Mouse (Mus musculus): ENCODE measurements around the gene Tmem150c. TPM values are rescaled to one million over a fixed set of nuclear protein-coding genes. Genes with fewer than 3 reads are reported as not detected.

The Tmem150c gene
- total and polyA plus RNA-seq, 2 experiments: 0.07 TPM; not detected in 1

DNA sequence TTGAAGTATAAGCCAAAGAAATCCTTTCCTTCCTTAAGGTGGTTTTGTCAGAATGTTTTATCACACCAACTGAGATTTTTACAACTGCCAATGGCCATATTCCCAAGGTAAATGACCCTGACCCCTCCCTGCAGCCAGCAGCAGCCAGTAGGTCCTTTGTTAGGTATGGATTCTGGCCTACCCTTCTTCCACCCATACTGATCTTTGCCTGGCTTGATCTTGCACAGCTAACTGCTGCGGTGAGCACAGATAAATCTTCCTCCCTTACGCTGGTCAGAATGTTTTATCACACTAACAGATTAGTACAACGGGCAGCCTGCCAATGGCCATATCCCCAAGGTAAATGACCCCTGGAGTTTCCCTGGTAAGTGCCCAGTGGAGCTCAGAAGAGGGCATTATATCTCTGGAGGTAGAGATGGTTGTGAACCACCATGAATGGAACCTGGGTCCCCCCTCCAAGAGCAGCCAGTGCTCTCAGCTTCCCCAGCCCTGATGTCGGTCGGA lies 103.7 kb downstream of the Tmem150c start:
- Histone ChIP-seq H3K4me3 (ENCODE audit: insufficient read depth, low read depth, low read length) (no peak overlapping the region), H3K79me2 (ENCODE audit: control insufficient read depth, insufficient read depth, low read length) (no peaks in the 10 kb centered on the region; the same call in 1 of the 2 replicates), H3K27me3 (ENCODE audit: control insufficient read depth, insufficient read depth, low read length) (no peaks in the 10 kb centered on the region), H3K9ac (ENCODE audit: low read depth, low read length) (no peak overlapping the region), H3K27ac (replicated peaks; ENCODE audit: insufficient read depth, low read depth, low read length) (no peak overlapping the region), H3K36me3 (ENCODE audit: control insufficient read depth, insufficient read depth, low read length) (no peaks in the 10 kb centered on the region), H3K4me1 (ENCODE audit: control insufficient read depth, insufficient read depth, low read length) (no peaks in the 10 kb centered on the region)
- 44% methylated on average over 5 of the region's 5 CpGs for WGBS
- DNase-seq (ENCODE audit: extremely low read depth, low read depth, low spot score): peak; percentile 64
- TF ChIP-seq CTCF (IDR thresholded peaks at IDR 0.05; ENCODE audit: low read depth, low read length): no peak

- no peak for TF ChIP-seq POLR2A (IDR thresholded peaks at IDR 0.05; ENCODE audit: extremely low read depth, insufficient read depth, low read length)
- TF ChIP-seq CTCF (IDR thresholded peaks at IDR 0.05; ENCODE audit: low read depth, low read length): no peak
- Histone ChIP-seq H3K79me2 (ENCODE audit: control insufficient read depth, insufficient read depth, low read length) (peaks cover 7% of the 10 kb centered on the region; the same call in 1 of the 2 replicates), H3K9ac (ENCODE audit: low read depth, low read length) (no peak overlapping the region), H3K27ac (replicated peaks; ENCODE audit: insufficient read depth, low read depth, low read length) (no peak overlapping the region), H3K27me3 (ENCODE audit: control insufficient read depth, insufficient read depth, low read length) (no peaks in the 10 kb centered on the region), H3K4me3 (ENCODE audit: insufficient read depth, low read depth, low read length) (no peak overlapping the region), H3K36me3 (ENCODE audit: control insufficient read depth, insufficient read depth, low read length) (no peaks in the 10 kb centered on the region), H3K4me1 (ENCODE audit: control insufficient read depth, insufficient read depth, low read length) (no peaks in the 10 kb centered on the region)
- no peak for DNase-seq (ENCODE audit: extremely low read depth, low read depth, low spot score)
- WGBS: 78% methylated on average over 11 of the region's 11 CpGs
Measured at GRCm38 (mm10) chr5:100054807-100055547, 104.6 kb downstream of the Tmem150c start.

DNA sequence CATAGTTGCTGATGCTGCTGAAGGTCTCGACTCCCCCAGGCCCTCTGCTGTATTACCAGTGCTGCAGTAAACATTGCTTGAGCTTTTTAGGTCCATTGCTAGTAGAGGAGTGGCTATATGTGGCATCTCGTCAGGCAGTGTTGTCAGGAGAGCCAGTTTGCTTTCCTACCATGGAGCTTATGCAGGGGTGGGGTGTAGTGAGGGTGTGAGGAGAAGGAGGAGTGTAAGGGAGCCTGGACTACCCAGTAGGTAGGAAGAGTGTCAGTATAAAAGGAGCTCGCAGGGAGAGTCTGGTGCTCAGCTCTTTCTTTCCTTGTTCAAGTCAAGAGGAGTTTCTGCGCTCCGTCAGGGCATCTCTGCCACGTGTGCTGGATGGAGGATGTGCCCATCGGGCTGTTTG lies 106.9 kb downstream of the Tmem150c start:
- no peaks in the 10 kb centered on the region for H3K27me3 ChIP-seq (ENCODE audit: control insufficient read depth, insufficient read depth, low read length)
- H3K9ac ChIP-seq (ENCODE audit: low read depth, low read length): no peak overlapping the region
- peaks cover 3% of the 10 kb centered on the region; the same call in 1 of the 2 replicates for H3K4me1 ChIP-seq (ENCODE audit: control insufficient read depth, insufficient read depth, low read length)
- 92% methylated on average over 7 of the region's 7 CpGs for WGBS
- H3K79me2 ChIP-seq (ENCODE audit: control insufficient read depth, insufficient read depth, low read length): peaks cover 7% of the 10 kb centered on the region; the same call in 1 of the 2 replicates
- H3K36me3 ChIP-seq (ENCODE audit: control insufficient read depth, insufficient read depth, low read length): no peaks in the 10 kb centered on the region
- H3K4me3 ChIP-seq (ENCODE audit: insufficient read depth, low read depth, low read length): no peak overlapping the region
- no peak overlapping the region for H3K27ac ChIP-seq (replicated peaks; ENCODE audit: insufficient read depth, low read depth, low read length)
- TF ChIP-seq POLR2A (IDR thresholded peaks at IDR 0.05; ENCODE audit: extremely low read depth, insufficient read depth, low read length) (no peak), CTCF (IDR thresholded peaks at IDR 0.05; ENCODE audit: low read depth, low read length) (no peak)
- DNase-seq (ENCODE audit: extremely low read depth, low read depth, low spot score): no peak

DNA sequence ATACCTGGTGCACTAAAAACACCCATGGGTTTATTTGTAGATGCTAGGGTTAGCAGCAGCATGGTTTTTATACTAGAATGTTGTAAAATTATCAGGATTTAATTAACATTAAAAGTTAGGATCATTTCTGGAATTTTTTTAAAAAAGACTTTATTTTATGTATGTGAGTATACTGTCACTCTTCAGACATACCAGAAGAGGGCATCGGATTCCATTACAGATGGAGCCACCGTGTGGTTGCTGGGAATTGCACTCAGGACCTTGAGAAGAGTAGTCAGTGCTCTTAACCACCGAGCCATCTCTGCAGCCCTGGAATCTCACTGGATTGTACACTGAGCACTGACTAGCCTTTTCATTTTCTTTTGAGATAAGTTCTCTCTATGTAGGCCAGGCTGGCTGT lies 109.7 kb downstream of the Tmem150c start:
- H3K4me1 ChIP-seq (ENCODE audit: control insufficient read depth, insufficient read depth, low read length): peaks cover 3% of the 10 kb centered on the region; the same call in 1 of the 2 replicates
- WGBS: 89% methylated on average over 3 of the region's 3 CpGs

DNA sequence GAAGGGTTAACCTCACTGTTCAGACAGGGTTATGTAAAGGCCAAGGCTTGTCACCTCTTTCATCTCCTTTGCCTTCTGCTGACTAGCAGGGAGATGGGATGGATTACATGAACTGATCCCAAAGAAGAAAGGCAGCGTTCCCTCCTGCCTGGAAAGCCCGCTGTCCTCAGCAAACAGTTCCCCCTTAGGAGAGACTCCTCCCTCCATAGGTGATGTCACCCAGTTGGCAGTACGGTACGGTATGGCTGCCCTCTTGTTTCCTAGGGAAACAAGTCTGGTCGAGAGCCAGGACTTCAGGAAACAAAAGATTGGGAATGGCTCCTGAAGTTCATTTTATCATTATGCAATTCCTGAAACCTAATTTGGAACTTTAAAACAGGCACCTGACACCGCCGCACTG lies 111.7 kb downstream of the Tmem150c start:
- peak; percentile 72 for DNase-seq (ENCODE audit: extremely low read depth, low read depth, low spot score)
- no peak overlapping the region for H3K27ac ChIP-seq (replicated peaks; ENCODE audit: insufficient read depth, low read depth, low read length)
- 17% methylated on average over 7 of the region's 7 CpGs for WGBS
- no peak overlapping the region for H3K9ac ChIP-seq (ENCODE audit: low read depth, low read length)
- H3K27me3 ChIP-seq (ENCODE audit: control insufficient read depth, insufficient read depth, low read length): no peaks in the 10 kb centered on the region
- H3K36me3 ChIP-seq (ENCODE audit: control insufficient read depth, insufficient read depth, low read length): no peaks in the 10 kb centered on the region
- peaks cover 12% of the 10 kb centered on the region; the same call in 1 of the 2 replicates for H3K79me2 ChIP-seq (ENCODE audit: control insufficient read depth, insufficient read depth, low read length)
- H3K4me1 ChIP-seq (ENCODE audit: control insufficient read depth, insufficient read depth, low read length): peaks cover 5% of the 10 kb centered on the region; the same call in 1 of the 2 replicates
- no peak for TF ChIP-seq CTCF (IDR thresholded peaks at IDR 0.05; ENCODE audit: low read depth, low read length)
- no peak for TF ChIP-seq POLR2A (IDR thresholded peaks at IDR 0.05; ENCODE audit: extremely low read depth, insufficient read depth, low read length)
- no peak overlapping the region for H3K4me3 ChIP-seq (ENCODE audit: insufficient read depth, low read depth, low read length)

More for the DNA sequence above, 109.7 kb downstream of the Tmem150c start:
- H3K36me3 ChIP-seq (ENCODE audit: control insufficient read depth, insufficient read depth, low read length): no peaks in the 10 kb centered on the region
- H3K9ac ChIP-seq (ENCODE audit: low read depth, low read length): no peak overlapping the region
- H3K27me3 ChIP-seq (ENCODE audit: control insufficient read depth, insufficient read depth, low read length): no peaks in the 10 kb centered on the region
- DNase-seq (ENCODE audit: extremely low read depth, low read depth, low spot score): no peak
- TF ChIP-seq CTCF (IDR thresholded peaks at IDR 0.05; ENCODE audit: low read depth, low read length) (0 out of 2 replicates have a peak, but pooled peaks have one; percentile 5), POLR2A (IDR thresholded peaks at IDR 0.05; ENCODE audit: extremely low read depth, insufficient read depth, low read length) (no peak)
- no peak overlapping the region for H3K27ac ChIP-seq (replicated peaks; ENCODE audit: insufficient read depth, low read depth, low read length)
- no peak overlapping the region for H3K4me3 ChIP-seq (ENCODE audit: insufficient read depth, low read depth, low read length)
- peaks cover 12% of the 10 kb centered on the region; the same call in 1 of the 2 replicates for H3K79me2 ChIP-seq (ENCODE audit: control insufficient read depth, insufficient read depth, low read length)
